Mouse (Mus musculus): ENCODE data around the gene Svep1. TPM values are rescaled to one million over a fixed set of nuclear protein-coding genes. Genes with fewer than 3 reads are reported as not detected.

The Svep1 gene
- polyA plus RNA-seq, 1 experiment from 2014 or later = 1.6 TPM

- Histone ChIP-seq H3K4me3 (ENCODE audit: low read depth, low read length) (no peak overlapping the region), H3K36me3 (ENCODE audit: control insufficient read depth, insufficient read depth, low read length) (no peaks in the 10 kb centered on the region), H3K4me1 (replicated peaks; ENCODE audit: control insufficient read depth, insufficient read depth, low read length) (no peaks in the 10 kb centered on the region), H3K4me2 (no peak overlapping the region), H3K9me3 (ENCODE audit: control insufficient read depth, low read length) (no peaks in the 10 kb centered on the region), H3K27me3 (replicated peaks; ENCODE audit: control insufficient read depth, insufficient read depth, low read length) (no peaks in the 10 kb centered on the region), H3K9ac (ENCODE audit: low read depth, low read length) (no peak overlapping the region), H3K27ac (ENCODE audit: low read depth, low read length) (no peak overlapping the region)
- DNase-seq (ENCODE audit: low spot score) (no peak), ATAC-seq (replicated peaks; ENCODE audit: low FRiP score) (no peak)
- WGBS = 68% methylated on average over 4 of the region's 4 CpGs
These were observed 76.8 kb downstream of the Svep1 start for GRCm38 (mm10) chr4:58129844-58130243.

GRCm38 (mm10) chr4:58127024-58127423 lies 79.6 kb downstream of the Svep1 start:
- no peak overlapping the region for H3K4me2 ChIP-seq
- 38% methylated on average over 5 of the region's 5 CpGs for WGBS
- H3K27ac ChIP-seq (ENCODE audit: low read depth, low read length) = no peak overlapping the region
- ATAC-seq (replicated peaks; ENCODE audit: low FRiP score) (no peak), DNase-seq (ENCODE audit: low spot score) (no peak)
- no peak overlapping the region for H3K9ac ChIP-seq (ENCODE audit: low read depth, low read length)
- H3K4me3 ChIP-seq (ENCODE audit: low read depth, low read length) = no peak overlapping the region
- no peaks in the 10 kb centered on the region for H3K36me3 ChIP-seq (ENCODE audit: control insufficient read depth, insufficient read depth, low read length)
- H3K4me1 ChIP-seq (replicated peaks; ENCODE audit: control insufficient read depth, insufficient read depth, low read length) = no peaks in the 10 kb centered on the region
- no peaks in the 10 kb centered on the region for H3K9me3 ChIP-seq (ENCODE audit: control insufficient read depth, low read length)
- H3K27me3 ChIP-seq (replicated peaks; ENCODE audit: control insufficient read depth, insufficient read depth, low read length) = no peaks in the 10 kb centered on the region

- no peaks in the 10 kb centered on the region for H3K4me1 ChIP-seq (replicated peaks; ENCODE audit: control insufficient read depth, insufficient read depth, low read length)
- H3K9ac ChIP-seq (ENCODE audit: low read depth, low read length) = no peak overlapping the region
- H3K4me3 ChIP-seq (ENCODE audit: low read depth, low read length) = no peak overlapping the region
- no peak overlapping the region for H3K4me2 ChIP-seq
- H3K27ac ChIP-seq (ENCODE audit: low read depth, low read length) = no peak overlapping the region
- no peaks in the 10 kb centered on the region for H3K36me3 ChIP-seq (ENCODE audit: control insufficient read depth, insufficient read depth, low read length)
- 86% methylated on average over 8 of the region's 8 CpGs for WGBS
- H3K27me3 ChIP-seq (replicated peaks; ENCODE audit: control insufficient read depth, insufficient read depth, low read length) = no peaks in the 10 kb centered on the region
- DNase-seq (ENCODE audit: low spot score) (no peak), ATAC-seq (replicated peaks; ENCODE audit: low FRiP score) (no peak)
- H3K9me3 ChIP-seq (ENCODE audit: control insufficient read depth, low read length) = no peaks in the 10 kb centered on the region
These were observed 91.2 kb downstream of the Svep1 start for GRCm38 (mm10) chr4:58115452-58115851.

- H3K4me3 ChIP-seq (ENCODE audit: low read depth, low read length) = no peak overlapping the region
- no peak for DNase-seq (ENCODE audit: low spot score)
- H3K9ac ChIP-seq (ENCODE audit: low read depth, low read length) = no peak overlapping the region
- no peak overlapping the region for H3K4me2 ChIP-seq
- 66% methylated on average over 10 of the region's 10 CpGs for WGBS
- H3K27ac ChIP-seq (ENCODE audit: low read depth, low read length) = no peak overlapping the region
- no peaks in the 10 kb centered on the region for H3K27me3 ChIP-seq (replicated peaks; ENCODE audit: control insufficient read depth, insufficient read depth, low read length)
- ATAC-seq (replicated peaks; ENCODE audit: low FRiP score) = no peak
- no peaks in the 10 kb centered on the region for H3K9me3 ChIP-seq (ENCODE audit: control insufficient read depth, low read length)
- H3K36me3 ChIP-seq (ENCODE audit: control insufficient read depth, insufficient read depth, low read length) = no peaks in the 10 kb centered on the region
- no peaks in the 10 kb centered on the region for H3K4me1 ChIP-seq (replicated peaks; ENCODE audit: control insufficient read depth, insufficient read depth, low read length)
These were observed 95.7 kb downstream of the Svep1 start for GRCm38 (mm10) chr4:58111008-58111407.

GRCm38 (mm10) chr4:58109793-58110192 lies 96.9 kb downstream of the Svep1 start:
- 88% methylated on average over 6 of the region's 6 CpGs for WGBS
- ATAC-seq (replicated peaks; ENCODE audit: low FRiP score) = no peak
- Histone ChIP-seq H3K27me3 (replicated peaks; ENCODE audit: control insufficient read depth, insufficient read depth, low read length) (no peaks in the 10 kb centered on the region), H3K27ac (ENCODE audit: low read depth, low read length) (no peak overlapping the region), H3K4me1 (replicated peaks; ENCODE audit: control insufficient read depth, insufficient read depth, low read length) (no peaks in the 10 kb centered on the region), H3K36me3 (ENCODE audit: control insufficient read depth, insufficient read depth, low read length) (no peaks in the 10 kb centered on the region), H3K9me3 (ENCODE audit: control insufficient read depth, low read length) (no peaks in the 10 kb centered on the region), H3K4me2 (no peak overlapping the region), H3K9ac (ENCODE audit: low read depth, low read length) (no peak overlapping the region), H3K4me3 (ENCODE audit: low read depth, low read length) (no peak overlapping the region)
- DNase-seq (ENCODE audit: low spot score) = no peak

GRCm38 (mm10) chr4:58108364-58108763 lies 98.3 kb downstream of the Svep1 start:
- no peaks in the 10 kb centered on the region for H3K27me3 ChIP-seq (replicated peaks; ENCODE audit: control insufficient read depth, insufficient read depth, low read length)
- H3K4me1 ChIP-seq (replicated peaks; ENCODE audit: control insufficient read depth, insufficient read depth, low read length) = no peaks in the 10 kb centered on the region
- no peak overlapping the region for H3K4me3 ChIP-seq (ENCODE audit: low read depth, low read length)
- no peaks in the 10 kb centered on the region for H3K36me3 ChIP-seq (ENCODE audit: control insufficient read depth, insufficient read depth, low read length)
- DNase-seq (ENCODE audit: low spot score) (no peak), ATAC-seq (replicated peaks; ENCODE audit: low FRiP score) (no peak)
- H3K27ac ChIP-seq (ENCODE audit: low read depth, low read length) = no peak overlapping the region
- WGBS = 82% methylated on average over 3 of the region's 3 CpGs
- no peak overlapping the region for H3K9ac ChIP-seq (ENCODE audit: low read depth, low read length)
- H3K9me3 ChIP-seq (ENCODE audit: control insufficient read depth, low read length) = no peaks in the 10 kb centered on the region
- no peak overlapping the region for H3K4me2 ChIP-seq

GRCm38 (mm10) chr4:58097732-58098131 lies 108.9 kb downstream of the Svep1 start:
- Histone ChIP-seq H3K4me2 (no peak overlapping the region), H3K27me3 (replicated peaks; ENCODE audit: control insufficient read depth, insufficient read depth, low read length) (no peaks in the 10 kb centered on the region), H3K9ac (ENCODE audit: low read depth, low read length) (no peak overlapping the region), H3K27ac (ENCODE audit: low read depth, low read length) (no peak overlapping the region), H3K9me3 (ENCODE audit: control insufficient read depth, low read length) (no peaks in the 10 kb centered on the region), H3K4me1 (replicated peaks; ENCODE audit: control insufficient read depth, insufficient read depth, low read length) (no peaks in the 10 kb centered on the region), H3K4me3 (ENCODE audit: low read depth, low read length) (no peak overlapping the region), H3K36me3 (ENCODE audit: control insufficient read depth, insufficient read depth, low read length) (no peaks in the 10 kb centered on the region)
- WGBS = 75% methylated on average over 9 of the region's 9 CpGs
- no peak for DNase-seq (ENCODE audit: low spot score)
- no peak for ATAC-seq (replicated peaks; ENCODE audit: low FRiP score)

- Histone ChIP-seq H3K9me3 (ENCODE audit: control insufficient read depth, low read length) (no peaks in the 10 kb centered on the region), H3K27ac (ENCODE audit: low read depth, low read length) (no peak overlapping the region), H3K27me3 (replicated peaks; ENCODE audit: control insufficient read depth, insufficient read depth, low read length) (no peaks in the 10 kb centered on the region), H3K9ac (ENCODE audit: low read depth, low read length) (no peak overlapping the region), H3K36me3 (ENCODE audit: control insufficient read depth, insufficient read depth, low read length) (no peaks in the 10 kb centered on the region), H3K4me3 (ENCODE audit: low read depth, low read length) (no peak overlapping the region), H3K4me2 (no peak overlapping the region), H3K4me1 (replicated peaks; ENCODE audit: control insufficient read depth, insufficient read depth, low read length) (no peaks in the 10 kb centered on the region)
- DNase-seq (ENCODE audit: low spot score) (no peak), ATAC-seq (replicated peaks; ENCODE audit: low FRiP score) (no peak)
- WGBS = 68% methylated on average over 1 of the region's 1 CpGs
These were observed 119.9 kb downstream of the Svep1 start for GRCm38 (mm10) chr4:58086738-58087137.

- H3K4me1 ChIP-seq (replicated peaks; ENCODE audit: control insufficient read depth, insufficient read depth, low read length) = no peaks in the 10 kb centered on the region
- no peak overlapping the region for H3K4me3 ChIP-seq (ENCODE audit: low read depth, low read length)
- H3K27me3 ChIP-seq (replicated peaks; ENCODE audit: control insufficient read depth, insufficient read depth, low read length) = no peaks in the 10 kb centered on the region
- no peak overlapping the region for H3K4me2 ChIP-seq
- H3K36me3 ChIP-seq (ENCODE audit: control insufficient read depth, insufficient read depth, low read length) = no peaks in the 10 kb centered on the region
- H3K27ac ChIP-seq (ENCODE audit: low read depth, low read length) = no peak overlapping the region
- no peaks in the 10 kb centered on the region for H3K9me3 ChIP-seq (ENCODE audit: control insufficient read depth, low read length)
- no peak for ATAC-seq (replicated peaks; ENCODE audit: low FRiP score)
- WGBS = 50% methylated on average over 4 of the region's 4 CpGs
- DNase-seq (ENCODE audit: low spot score) = no peak
- no peak overlapping the region for H3K9ac ChIP-seq (ENCODE audit: low read depth, low read length)
These were observed 120.5 kb downstream of the Svep1 start for GRCm38 (mm10) chr4:58086151-58086550.
